Mouse (Mus musculus): ENCODE results near the gene a. TPM values are rescaled to one million over a fixed set of nuclear protein-coding genes. Genes with fewer than 3 reads are reported as not detected.

The a gene
- polyA plus RNA-seq, 1 experiment, result not detected

GRCm38 (mm10) chr2:154834149-154834865 is 43.1 kb downstream of the a start:
- TF ChIP-seq EP300 (IDR thresholded peaks at IDR 0.05; ENCODE audit: insufficient read depth, low read depth, low read length) (no peak), CTCF (IDR thresholded peaks at IDR 0.05; ENCODE audit: low read depth, low read length) (no peak), POLR2A (IDR thresholded peaks at IDR 0.05; ENCODE audit: insufficient read depth, low read length) (no peak)
- H3K27ac ChIP-seq (ENCODE audit: insufficient read depth, low read length), result no peak overlapping the region
- no peaks in the 10 kb centered on the region for H3K4me1 ChIP-seq (ENCODE audit: control insufficient read depth, insufficient read depth, low read length)
- peaks cover 6% of the 10 kb centered on the region; the same call in 1 of the 2 replicates for H3K36me3 ChIP-seq (ENCODE audit: control insufficient read depth, insufficient read depth, low read length, poor library complexity, severe bottlenecking)
- no peak overlapping the region for H3K9ac ChIP-seq (ENCODE audit: low read depth, poor library complexity, severe bottlenecking)
- no peak overlapping the region for H3K4me3 ChIP-seq (ENCODE audit: low read depth, low read length)
- no peaks in the 10 kb centered on the region for H3K9me3 ChIP-seq (replicated peaks; ENCODE audit: control insufficient read depth, insufficient read depth, low read length, poor library complexity, severe bottlenecking)
- H3K27me3 ChIP-seq (ENCODE audit: control insufficient read depth, insufficient read depth, low read length, poor library complexity, severe bottlenecking), result no peaks in the 10 kb centered on the region

GRCm38 (mm10) chr2:154836537-154836936 is 45.3 kb downstream of the a start:
- no peaks in the 10 kb centered on the region for H3K4me1 ChIP-seq (ENCODE audit: control insufficient read depth, insufficient read depth, low read length)
- no peak overlapping the region for H3K27ac ChIP-seq (ENCODE audit: insufficient read depth, low read length)
- no peaks in the 10 kb centered on the region for H3K9me3 ChIP-seq (replicated peaks; ENCODE audit: control insufficient read depth, insufficient read depth, low read length, poor library complexity, severe bottlenecking)
- H3K9ac ChIP-seq (ENCODE audit: low read depth, poor library complexity, severe bottlenecking), result no peak overlapping the region
- no peaks in the 10 kb centered on the region for H3K27me3 ChIP-seq (ENCODE audit: control insufficient read depth, insufficient read depth, low read length, poor library complexity, severe bottlenecking)
- no peak for TF ChIP-seq POLR2A (IDR thresholded peaks at IDR 0.05; ENCODE audit: insufficient read depth, low read length)
- peaks cover 2% of the 10 kb centered on the region; the same call in 1 of the 2 replicates for H3K36me3 ChIP-seq (ENCODE audit: control insufficient read depth, insufficient read depth, low read length, poor library complexity, severe bottlenecking)
- H3K4me3 ChIP-seq (ENCODE audit: low read depth, low read length), result no peak overlapping the region

GRCm38 (mm10) chr2:154848086-154848485 is 56.9 kb downstream of the a start:
- H3K36me3 ChIP-seq (ENCODE audit: control insufficient read depth, insufficient read depth, low read length, poor library complexity, severe bottlenecking), result 0 out of 2 replicates have a peak, but pooled peaks cover 2% of the 10 kb centered on the region

GRCm38 (mm10) chr2:154855383-154855782 is 64.2 kb downstream of the a start:
- Histone ChIP-seq H3K9ac (ENCODE audit: low read depth, poor library complexity, severe bottlenecking) (no peak overlapping the region), H3K27me3 (ENCODE audit: control insufficient read depth, insufficient read depth, low read length, poor library complexity, severe bottlenecking) (no peaks in the 10 kb centered on the region), H3K4me3 (ENCODE audit: low read depth, low read length) (no peak overlapping the region), H3K36me3 (ENCODE audit: control insufficient read depth, insufficient read depth, low read length, poor library complexity, severe bottlenecking) (peaks cover 30% of the 10 kb centered on the region), H3K27ac (ENCODE audit: insufficient read depth, low read length) (no peak overlapping the region), H3K4me1 (ENCODE audit: control insufficient read depth, insufficient read depth, low read length) (no peaks in the 10 kb centered on the region), H3K9me3 (replicated peaks; ENCODE audit: control insufficient read depth, insufficient read depth, low read length, poor library complexity, severe bottlenecking) (no peaks in the 10 kb centered on the region)
- TF ChIP-seq CTCF (IDR thresholded peaks at IDR 0.05; ENCODE audit: low read depth, low read length) (no peak), POLR2A (IDR thresholded peaks at IDR 0.05; ENCODE audit: insufficient read depth, low read length) (no peak), EP300 (IDR thresholded peaks at IDR 0.05; ENCODE audit: insufficient read depth, low read depth, low read length) (no peak)

More at GRCm38 (mm10) chr2:154848086-154848485, 56.9 kb downstream of the a start:
- Histone ChIP-seq H3K27ac (ENCODE audit: insufficient read depth, low read length) (no peak overlapping the region), H3K4me3 (ENCODE audit: low read depth, low read length) (no peak overlapping the region), H3K9ac (ENCODE audit: low read depth, poor library complexity, severe bottlenecking) (no peak overlapping the region), H3K9me3 (replicated peaks; ENCODE audit: control insufficient read depth, insufficient read depth, low read length, poor library complexity, severe bottlenecking) (no peaks in the 10 kb centered on the region), H3K4me1 (ENCODE audit: control insufficient read depth, insufficient read depth, low read length) (no peaks in the 10 kb centered on the region), H3K27me3 (ENCODE audit: control insufficient read depth, insufficient read depth, low read length, poor library complexity, severe bottlenecking) (no peaks in the 10 kb centered on the region)
- no peak for TF ChIP-seq CTCF (IDR thresholded peaks at IDR 0.05; ENCODE audit: low read depth, low read length)
- TF ChIP-seq POLR2A (IDR thresholded peaks at IDR 0.05; ENCODE audit: insufficient read depth, low read length), result no peak
- TF ChIP-seq EP300 (IDR thresholded peaks at IDR 0.05; ENCODE audit: insufficient read depth, low read depth, low read length), result no peak

- H3K9ac ChIP-seq (ENCODE audit: low read depth, poor library complexity, severe bottlenecking), result no peak overlapping the region
- TF ChIP-seq CTCF (IDR thresholded peaks at IDR 0.05; ENCODE audit: low read depth, low read length) (no peak), EP300 (IDR thresholded peaks at IDR 0.05; ENCODE audit: insufficient read depth, low read depth, low read length) (no peak), POLR2A (IDR thresholded peaks at IDR 0.05; ENCODE audit: insufficient read depth, low read length) (no peak)
- H3K36me3 ChIP-seq (ENCODE audit: control insufficient read depth, insufficient read depth, low read length, poor library complexity, severe bottlenecking), result peaks cover 80% of the 10 kb centered on the region
- no peaks in the 10 kb centered on the region for H3K9me3 ChIP-seq (replicated peaks; ENCODE audit: control insufficient read depth, insufficient read depth, low read length, poor library complexity, severe bottlenecking)
- no peaks in the 10 kb centered on the region for H3K4me1 ChIP-seq (ENCODE audit: control insufficient read depth, insufficient read depth, low read length)
- no peak overlapping the region for H3K4me3 ChIP-seq (ENCODE audit: low read depth, low read length)
- H3K27ac ChIP-seq (ENCODE audit: insufficient read depth, low read length), result no peak overlapping the region
- H3K27me3 ChIP-seq (ENCODE audit: control insufficient read depth, insufficient read depth, low read length, poor library complexity, severe bottlenecking), result no peaks in the 10 kb centered on the region
These were observed 72.5 kb downstream of the a start for GRCm38 (mm10) chr2:154863672-154864071.

- no peaks in the 10 kb centered on the region for H3K4me1 ChIP-seq (ENCODE audit: control insufficient read depth, insufficient read depth, low read length)
- H3K9ac ChIP-seq (ENCODE audit: low read depth, poor library complexity, severe bottlenecking), result no peak overlapping the region
- TF ChIP-seq CTCF (IDR thresholded peaks at IDR 0.05; ENCODE audit: low read depth, low read length) (no peak), EP300 (IDR thresholded peaks at IDR 0.05; ENCODE audit: insufficient read depth, low read depth, low read length) (no peak), POLR2A (IDR thresholded peaks at IDR 0.05; ENCODE audit: insufficient read depth, low read length) (no peak)
- H3K27me3 ChIP-seq (ENCODE audit: control insufficient read depth, insufficient read depth, low read length, poor library complexity, severe bottlenecking), result no peaks in the 10 kb centered on the region
- H3K36me3 ChIP-seq (ENCODE audit: control insufficient read depth, insufficient read depth, low read length, poor library complexity, severe bottlenecking), result peaks cover 81% of the 10 kb centered on the region
- no peaks in the 10 kb centered on the region for H3K9me3 ChIP-seq (replicated peaks; ENCODE audit: control insufficient read depth, insufficient read depth, low read length, poor library complexity, severe bottlenecking)
- no peak overlapping the region for H3K4me3 ChIP-seq (ENCODE audit: low read depth, low read length)
- H3K27ac ChIP-seq (ENCODE audit: insufficient read depth, low read length), result no peak overlapping the region
These were observed 74.5 kb downstream of the a start for GRCm38 (mm10) chr2:154865696-154866095.

Measured in ES-Bruce4 (cell line).